Mouse (Mus musculus) c-Kit-positive CD71-negative TER-119-negative erythroid progenitor cells, embryonic 14.5 days (primary cell): ENCODE measurements around the gene Pkn3.
A peak's percentile ranks its signal among the peaks of the same experiment; 100 is the strongest.

Experiments used
- DNase-seq: peaks from one replicate; pipeline ENCODE4 v3.0.0-alpha.2; 2013; ENCODE audit warnings: low read depth

Gene Pkn3

DNA sequence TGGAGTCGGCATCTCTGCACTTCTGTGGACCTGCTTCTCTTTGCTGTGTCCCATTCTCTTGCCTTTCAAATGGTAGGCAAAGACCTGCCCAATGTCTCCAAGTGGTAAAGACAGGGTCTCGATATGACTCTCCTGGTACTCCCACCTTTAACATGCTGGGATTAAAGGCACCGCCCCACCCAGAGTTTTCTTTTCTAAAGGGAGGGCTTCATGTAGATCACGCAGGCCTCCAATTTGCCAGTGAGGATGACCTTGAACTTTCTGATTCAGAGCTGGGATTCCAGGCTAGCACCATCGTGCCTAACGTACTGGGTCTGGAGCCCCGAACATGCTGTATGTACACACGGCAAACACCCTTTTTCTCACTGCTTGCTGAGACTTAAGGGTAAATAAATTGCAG is 14.2 kb upstream of the Pkn3 start:
- DNase-seq, result no peak

DNA sequence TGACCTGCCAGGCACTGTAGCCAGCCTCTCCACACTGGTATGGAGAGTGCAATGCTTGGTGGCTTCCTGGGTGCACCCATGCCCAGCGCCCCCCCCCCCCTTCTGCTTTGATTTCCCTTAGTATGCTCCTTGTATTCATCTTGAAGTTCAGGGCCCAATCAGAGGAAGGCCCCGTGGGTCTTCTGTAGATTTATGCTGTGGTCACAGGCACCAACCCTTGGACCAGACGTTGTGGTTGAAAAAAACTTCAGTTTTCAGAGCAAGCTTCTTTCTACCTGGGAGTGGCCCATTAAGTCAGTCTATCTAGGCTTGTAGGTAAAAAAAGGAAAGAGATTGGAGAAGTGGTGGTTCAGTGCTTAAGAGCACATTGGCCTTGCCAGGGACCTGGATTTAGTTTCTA is 13.7 kb upstream of the Pkn3 start:
- DNase-seq, result no peak

DNA sequence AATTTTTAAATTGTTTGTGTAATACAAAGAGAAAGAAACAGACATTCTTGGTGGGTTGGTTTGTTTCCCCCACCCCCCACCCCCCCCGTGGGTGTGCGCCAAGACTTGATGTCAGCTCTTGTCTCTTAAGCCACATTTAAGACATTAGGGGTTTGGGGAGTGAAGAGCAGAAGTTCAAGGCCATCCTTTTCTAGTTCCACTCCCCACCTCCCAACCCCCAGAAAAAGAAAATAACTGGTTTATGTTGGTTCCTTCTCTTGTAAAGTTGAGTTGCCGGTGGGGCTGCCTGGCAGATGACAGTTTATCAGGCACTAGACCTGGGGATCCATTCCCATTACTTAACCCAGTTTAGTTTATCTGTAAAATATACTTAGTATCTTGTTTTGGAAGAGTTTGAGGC is 13.2 kb upstream of the Pkn3 start:
- DNase-seq, result no peak

DNA sequence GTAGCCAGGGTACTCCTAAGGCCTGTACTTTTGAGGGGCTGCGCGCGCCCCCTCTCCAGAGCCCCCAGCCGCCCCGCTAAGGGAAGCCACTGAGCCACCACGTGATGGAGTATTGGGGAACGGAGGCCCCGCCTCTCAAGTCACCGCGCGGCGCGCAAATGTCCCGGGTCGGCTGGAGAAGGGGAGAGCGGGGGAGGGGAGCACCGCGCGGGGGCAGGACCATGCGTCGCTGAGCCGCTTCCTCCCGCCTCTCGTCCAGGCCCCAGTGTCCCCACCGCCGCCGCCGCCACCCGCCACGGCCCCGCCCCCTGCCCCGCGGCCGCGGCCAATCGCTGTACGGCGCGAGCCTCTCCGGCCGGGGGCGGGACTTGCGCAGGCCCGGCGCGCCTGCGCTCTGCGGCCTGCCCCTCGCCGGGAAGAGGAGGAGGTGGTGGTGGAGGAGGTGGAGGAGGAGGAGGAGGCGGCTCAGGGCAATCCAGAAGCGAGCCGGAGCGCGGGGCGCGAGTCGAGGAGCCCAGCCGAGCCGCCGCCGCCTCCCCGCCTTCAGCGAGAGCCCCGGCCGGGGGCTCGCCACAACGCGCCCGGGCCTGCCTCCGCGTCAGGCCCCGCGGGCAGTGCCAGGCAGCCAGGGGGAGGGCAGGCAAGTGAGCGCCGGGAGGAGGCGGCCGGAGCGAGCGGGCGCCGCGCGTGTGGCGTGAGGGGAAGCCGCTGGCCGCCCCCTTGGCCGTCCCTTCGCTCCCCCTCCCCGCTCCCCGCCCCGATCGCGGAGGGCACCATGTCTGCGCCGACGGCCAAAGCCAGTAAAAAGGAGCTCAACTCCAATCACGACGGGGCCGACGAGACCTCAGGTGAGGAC is 11.2 kb upstream of the Pkn3 start:
- peak; percentile 86 for DNase-seq

- no peak for DNase-seq
Observed at GRCm38 (mm10) chr2:30067031-30067888, 10.2 kb upstream of the Pkn3 start.

DNA sequence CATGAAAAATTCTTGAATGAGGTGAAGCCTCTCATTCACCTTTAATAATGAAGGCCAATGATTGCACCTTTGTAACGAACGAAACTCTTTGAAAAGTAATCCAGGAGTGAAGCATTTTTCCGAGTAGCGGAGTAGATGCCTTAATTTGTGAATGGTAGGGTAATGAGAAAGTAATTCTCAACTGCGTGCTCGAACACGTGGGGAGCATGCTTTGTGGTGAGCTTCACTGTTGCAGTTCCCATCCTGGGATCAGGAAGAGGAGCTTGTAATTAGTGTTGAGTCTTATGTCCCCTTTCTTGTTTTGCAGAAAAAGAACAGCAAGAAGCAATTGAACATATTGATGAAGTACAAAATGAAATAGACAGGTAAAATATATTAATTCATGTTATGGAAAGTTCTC is 9.5 kb upstream of the Pkn3 start:
- no peak for DNase-seq

- no peak for DNase-seq
Observed at GRCm38 (mm10) chr2:30072875-30073274, 4.6 kb upstream of the Pkn3 start.

DNA sequence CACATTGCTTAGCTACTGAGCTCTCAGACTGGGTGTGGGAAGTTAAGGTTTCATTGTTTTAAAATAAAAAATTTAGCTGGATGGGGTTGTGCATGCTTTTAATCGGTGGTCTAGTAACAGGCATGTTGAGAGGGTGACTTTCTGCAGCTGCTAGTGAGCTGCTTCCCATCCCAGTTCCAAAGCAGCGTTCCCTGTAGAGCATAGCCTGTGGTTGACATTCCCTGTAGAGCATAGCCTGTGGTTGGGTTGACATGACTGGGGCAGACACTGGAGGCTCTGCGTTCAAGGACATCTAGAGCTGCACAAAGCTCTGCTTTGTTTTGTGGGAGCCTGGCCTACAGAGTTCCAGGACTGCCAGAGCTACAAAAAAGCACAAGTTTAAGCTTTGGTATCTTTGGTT is 4.2 kb upstream of the Pkn3 start:
- no peak for DNase-seq

DNA sequence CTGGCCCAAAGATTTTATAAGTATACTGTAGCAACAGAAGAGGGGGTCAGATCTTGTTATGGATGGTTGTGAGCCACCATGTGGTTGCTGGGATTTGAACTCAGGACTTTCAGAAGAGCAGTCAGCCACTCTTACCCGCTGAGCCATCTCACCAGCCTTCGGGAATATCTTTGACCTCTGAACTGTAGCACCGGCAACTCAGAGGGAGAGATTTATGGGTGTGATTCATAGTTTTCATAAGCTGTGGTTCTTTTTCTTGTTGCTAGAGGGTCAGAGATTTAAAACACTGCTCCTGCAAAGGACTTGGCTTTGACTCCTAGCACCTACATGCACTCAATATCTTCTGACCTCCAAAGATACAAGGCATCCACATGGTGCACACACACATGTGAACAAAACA is 1.9 kb upstream of the Pkn3 start:
- no peak for DNase-seq

- DNase-seq, result no peak
Observed at GRCm38 (mm10) chr2:30076439-30076838, 1.0 kb upstream of the Pkn3 start.

DNA sequence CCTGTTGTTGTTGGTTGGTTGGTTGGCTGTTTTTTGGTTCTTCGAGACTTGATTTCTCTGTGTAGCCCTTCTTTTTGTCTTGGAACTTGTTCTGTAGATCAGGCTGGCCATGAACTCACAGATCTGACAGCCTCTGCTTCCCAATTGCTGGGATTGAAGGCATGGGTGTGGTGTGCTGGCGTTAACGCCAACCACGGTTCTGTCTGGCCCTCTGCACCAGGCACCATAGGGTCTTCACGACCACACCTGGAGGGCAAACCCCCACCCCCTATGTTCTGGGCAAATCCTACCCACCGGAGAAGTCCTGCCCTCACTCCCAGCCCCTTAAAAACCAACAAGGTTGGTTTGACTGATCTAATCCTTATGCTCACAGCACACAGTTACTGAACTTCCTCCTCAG is 525 bp upstream of the Pkn3 start:
- DNase-seq, result no peak

DNA sequence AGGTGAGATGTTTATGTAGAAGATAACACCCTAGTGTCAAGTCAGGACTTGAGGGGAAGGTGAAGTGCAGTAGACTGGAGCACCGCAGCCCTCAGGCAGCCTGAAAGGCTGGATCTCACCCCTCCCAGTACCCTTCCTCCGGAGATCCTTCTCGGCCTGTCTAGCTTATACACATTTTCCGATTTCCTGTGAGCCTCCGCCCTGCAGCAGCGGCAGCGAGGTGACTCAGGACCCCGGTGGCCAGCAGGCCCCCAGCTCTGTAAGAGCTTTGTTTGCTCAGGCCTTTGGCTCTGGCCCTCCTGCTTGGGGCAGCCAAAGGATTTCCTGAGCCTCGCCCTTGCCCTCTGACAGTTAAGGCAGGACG is 847 bp downstream of the Pkn3 start:
- no peak for DNase-seq

- no peak for DNase-seq
Observed at GRCm38 (mm10) chr2:30078760-30079159, 1.3 kb downstream of the Pkn3 start.

DNA sequence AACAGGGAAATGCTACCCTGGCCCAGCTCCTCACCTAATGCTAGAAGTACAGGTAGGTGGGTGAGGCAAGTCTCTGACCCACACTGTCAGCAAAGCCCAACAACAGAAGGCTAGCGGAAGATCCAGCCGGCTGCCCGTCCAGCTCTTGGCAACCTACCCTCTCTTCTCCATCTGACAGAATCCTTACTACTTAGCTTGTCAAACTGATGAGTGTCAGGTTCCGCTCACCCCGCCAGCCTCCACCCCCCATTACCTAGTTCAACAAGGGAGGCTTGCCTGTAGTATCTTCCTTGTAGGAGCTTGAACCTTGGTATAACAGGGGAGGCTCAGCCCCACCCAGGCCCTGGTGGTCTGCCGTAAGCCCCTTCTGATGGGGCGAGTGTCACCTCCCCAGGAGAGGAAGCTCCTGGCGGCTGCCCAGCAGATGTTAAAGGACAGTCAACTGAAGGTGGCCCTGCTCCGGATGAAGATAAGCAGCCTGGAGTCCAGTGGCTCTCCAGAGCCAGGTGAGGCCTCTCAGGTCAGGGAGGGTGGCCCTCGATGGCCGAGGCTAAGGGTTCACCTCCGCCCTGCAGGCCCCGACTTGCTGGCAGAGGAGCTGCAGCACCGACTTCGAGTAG is 2.8 kb downstream of the Pkn3 start:
- no peak for DNase-seq

GRCm38 (mm10) chr2:30084113-30084512 is 6.6 kb downstream of the Pkn3 start:
- DNase-seq, result no peak

- no peak for DNase-seq
Observed at GRCm38 (mm10) chr2:30084632-30085031, 7.1 kb downstream of the Pkn3 start.

GRCm38 (mm10) chr2:30087310-30087709 is 9.8 kb downstream of the Pkn3 start:
- DNase-seq, result no peak

GRCm38 (mm10) chr2:30091521-30091920 is 14.0 kb downstream of the Pkn3 start:
- DNase-seq, result no peak

GRCm38 (mm10) chr2:30092280-30092918 is 14.9 kb downstream of the Pkn3 start:
- no peak for DNase-seq

GRCm38 (mm10) chr2:30093471-30094207 is 16.2 kb downstream of the Pkn3 start, which contains the start of gene Zdhhc12:
Zdhhc12 (minus strand) TSS chr2:30093648.
- DNase-seq, result peak; percentile 100

GRCm38 (mm10) chr2:30094208-30094588 is 16.7 kb downstream of the Pkn3 start:
- DNase-seq, result no peak
